Mouse (Mus musculus) lung, adult 2 months (tissue): ENCODE results near the gene Ulk2.

Experiments
- CTCF ChIP-seq: fragments of 200-500 bp; IDR thresholded peaks from 2 replicates; pipeline ENCODE4 v1.5.1; 2011; ENCODE audit warnings: mild to moderate bottlenecking, low read length, control low read depth; ENCODE audit not compliant: insufficient read depth
- POLR2A ChIP-seq: fragments of 200-500 bp; IDR thresholded peaks from 2 replicates; pipeline ENCODE4 v1.6.1; 2011; ENCODE audit warnings: low read depth, mild to moderate bottlenecking, control low read depth, low read length, borderline replicate concordance; ENCODE audit errors: extremely low read depth

DNA sequence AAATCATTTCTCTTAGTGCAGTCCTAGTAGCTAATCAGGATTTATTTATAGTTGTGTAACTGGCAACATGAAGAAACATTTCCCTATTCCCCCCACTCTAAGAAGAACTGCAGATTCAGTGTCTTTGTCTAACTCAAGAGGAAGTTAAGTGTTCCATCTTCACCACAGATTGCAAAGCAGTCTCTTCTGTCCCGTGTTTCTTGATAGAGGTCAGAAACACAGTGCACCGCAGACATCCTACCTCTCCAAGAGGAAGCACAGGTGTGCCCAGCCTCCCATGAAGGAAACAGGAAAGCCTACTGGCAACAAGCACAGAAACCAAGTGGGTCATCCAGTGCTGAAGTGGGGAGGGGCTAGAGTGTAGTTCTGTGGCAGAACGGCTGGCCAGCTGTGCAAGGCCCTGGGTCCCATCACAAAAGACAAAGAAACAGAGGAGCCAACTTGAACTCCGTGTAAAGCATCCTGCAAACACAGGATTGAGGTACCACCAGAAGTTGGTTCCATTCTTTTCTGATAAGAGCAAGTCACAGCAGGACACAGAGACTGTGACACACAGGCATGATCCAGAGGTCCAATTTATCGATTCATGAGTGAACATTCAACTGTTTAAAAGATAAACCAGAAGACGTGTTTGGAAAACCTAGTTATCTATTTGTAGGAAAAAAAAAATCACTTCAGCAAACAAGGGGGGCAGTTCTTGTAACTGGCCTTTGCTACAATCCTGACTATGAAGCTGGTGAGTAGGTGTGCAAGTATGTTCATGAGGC, 7.1 kb upstream of the Ulk2 start:
- TF ChIP-seq CTCF (no peak), POLR2A (no peak)
